Mouse (Mus musculus) erythroblast, embryonic 14.5 days (primary cell): Measurements from ENCODE around the gene Foxj2.

Experiments used
- GATA1 ChIP-seq: IDR thresholded peaks from 2 replicates; pipeline ENCODE4 v1.6.1; 2012; ENCODE audit warnings: low read length, inconsistent platforms, mixed read lengths
- TAL1 ChIP-seq: IDR thresholded peaks from 3 replicates; pipeline ENCODE4 v1.6.1; 2012; ENCODE audit warnings: low read length, inconsistent platforms, mixed read lengths

GRCm38 (mm10) chr6:122782164-122782563 lies 37.5 kb upstream of the Foxj2 start:
- TF ChIP-seq TAL1 (no peak), GATA1 (no peak)
